In the genomic region with DNA sequence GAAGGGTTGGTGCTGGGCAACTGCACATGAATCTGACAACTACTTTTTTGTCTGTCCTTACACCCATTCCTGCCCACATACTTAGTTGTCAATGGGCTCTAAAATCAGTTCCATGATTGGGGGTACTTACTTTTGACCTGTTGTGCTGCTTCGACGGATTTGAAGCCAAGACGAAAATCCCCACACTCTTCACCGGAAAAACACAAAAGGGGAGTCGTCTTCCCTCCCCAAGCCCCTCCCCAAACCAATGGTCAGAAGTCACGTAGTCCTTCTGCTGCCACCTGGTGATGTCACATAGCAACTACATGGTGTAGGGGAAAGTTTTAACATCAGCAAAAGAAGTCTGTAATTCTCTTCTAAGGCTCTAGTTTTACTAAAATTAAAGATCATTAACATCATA, we compare ENCODE assay signal across 8 mouse cellular contexts. TPM values are rescaled to one million over a fixed set of nuclear protein-coding genes. Genes with fewer than 3 reads are reported as not detected.
DNase-seq lines count a peak whose midpoint lies in the region; ATAC-seq and TF ChIP-seq lines count a peak whose summit lies in the region.

A gene (minus strand): TSS at position 218 of the 400 bp plus-strand sequence.

- no peak for TF ChIP-seq EP300 in stomach, postnatal 0 days (optimal IDR thresholded peaks at IDR 0.05)

- intact Hi-C loops in left cerebral cortex, adult 2 months (cut with DNase I): loop anchor here (5.0 kb wide), 1 partner anchor 385 kb away; no protein-coding TSS in a partner anchor
- intact Hi-C loops in left cerebral cortex, postnatal 4 days (cut with DNase I): loop anchor here (10.0 kb wide), 1 partner anchor 382 kb away; no protein-coding TSS in a partner anchor

- DNase-seq in left cerebral cortex, adult 2 months (ENCODE audit: extremely low spot score in 1 of 2, low spot score in 2 of 2): no peak
- no peak for DNase-seq in left cerebral cortex, adult 11 months (ENCODE audit: low spot score)
- DNase-seq in brain, embryonic 14.5 days (ENCODE audit: low read depth): peak; percentile 52
- DNase-seq in gastrocnemius, postnatal 10 days: peak; percentile 20
- peak; percentile 37 for DNase-seq in left cerebral cortex, postnatal 4 days
- DNase-seq in midbrain, embryonic 10.5 days (ENCODE audit: low spot score): peak; percentile 36
- peak; percentile 25 for DNase-seq in stomach, postnatal 0 days (ENCODE audit: low spot score)

- H3K9ac ChIP-seq in hindbrain, embryonic 16.5 days (ENCODE audit: low read depth, low read length): no peak within 1 kb of the TSS
- H3K9ac ChIP-seq in stomach, postnatal 0 days (ENCODE audit: low read length): no peak within 1 kb of the TSS

- WGBS in hindbrain, embryonic 16.5 days: 3% methylated on average over 6 of the region's 6 CpGs
- 5% methylated on average over 6 of the region's 6 CpGs for WGBS in midbrain, embryonic 10.5 days
- 6% methylated on average over 6 of the region's 6 CpGs for WGBS in stomach, postnatal 0 days

- H3K4me1 ChIP-seq in hindbrain, embryonic 16.5 days (ENCODE audit: control insufficient read depth, insufficient read depth, low read depth, low read length): no peaks in the 10 kb centered on the region
- no peaks in the 10 kb centered on the region for H3K4me1 ChIP-seq in midbrain, embryonic 10.5 days
- no peaks in the 10 kb centered on the region for H3K4me1 ChIP-seq in stomach, postnatal 0 days (replicated peaks; ENCODE audit: control insufficient read depth, insufficient read depth)

- H3K4me2 ChIP-seq in hindbrain, embryonic 16.5 days (ENCODE audit: low read length): peak within 1 kb of the TSS; percentile 42
- H3K4me2 ChIP-seq in stomach, postnatal 0 days (replicated peaks; ENCODE audit: low read depth): no peak within 1 kb of the TSS; the same call in 1 of the 2 replicates

- TF ChIP-seq POLR2A in brain, embryonic 14.5 days (IDR thresholded peaks at IDR 0.05; ENCODE audit: borderline replicate concordance, extremely low read depth, insufficient read depth, insufficient read length, poor library complexity, severe bottlenecking): no peak

- H3K27me3 ChIP-seq in hindbrain, embryonic 16.5 days (replicated peaks; ENCODE audit: control insufficient read depth, insufficient read depth, low read length): no peaks in the 10 kb centered on the region
- H3K27me3 ChIP-seq in midbrain, embryonic 10.5 days (ENCODE audit: low read depth, poor library complexity, severe bottlenecking): no peaks in the 10 kb centered on the region
- H3K27me3 ChIP-seq in stomach, postnatal 0 days (ENCODE audit: control insufficient read depth, insufficient read depth, low read length): no peaks in the 10 kb centered on the region

- TF ChIP-seq CTCF in left cerebral cortex, adult 2 months (IDR thresholded peaks at IDR 0.05): peak; percentile 59
- TF ChIP-seq CTCF in brain, embryonic 14.5 days (IDR thresholded peaks at IDR 0.05; ENCODE audit: borderline replicate concordance, extremely low read depth, insufficient read depth, insufficient read length): peak; percentile 61
- TF ChIP-seq CTCF in stomach, postnatal 0 days (IDR thresholded peaks at IDR 0.05; ENCODE audit: low read depth): peak; percentile 84

- H3K9me3 ChIP-seq in hindbrain, embryonic 16.5 days (ENCODE audit: control insufficient read depth, low read length): no peaks in the 10 kb centered on the region
- no peaks in the 10 kb centered on the region for H3K9me3 ChIP-seq in midbrain, embryonic 10.5 days (replicated peaks)
- H3K9me3 ChIP-seq in stomach, postnatal 0 days (ENCODE audit: control insufficient read depth, low read length): no peaks in the 10 kb centered on the region

- no peak for ATAC-seq in hindbrain, embryonic 16.5 days
- ATAC-seq in stomach, postnatal 0 days (ENCODE audit: low FRiP score, low TSS enrichment): no peak

- H3K36me3 ChIP-seq in hindbrain, embryonic 16.5 days (ENCODE audit: control insufficient read depth, insufficient read depth, low read length): no peaks in the 10 kb centered on the region
- no peaks in the 10 kb centered on the region for H3K36me3 ChIP-seq in midbrain, embryonic 10.5 days
- H3K36me3 ChIP-seq in stomach, postnatal 0 days (ENCODE audit: control insufficient read depth, insufficient read depth, low read length): no peaks in the 10 kb centered on the region

- H3K27ac ChIP-seq in left cerebral cortex, adult 2 months: no peak within 1 kb of the TSS
- no peak within 1 kb of the TSS for H3K27ac ChIP-seq in hindbrain, embryonic 16.5 days (ENCODE audit: low read depth, low read length)
- H3K27ac ChIP-seq in midbrain, embryonic 10.5 days (replicated peaks): no peak within 1 kb of the TSS
- no peak within 1 kb of the TSS for H3K27ac ChIP-seq in stomach, postnatal 0 days (replicated peaks)

- H3K4me3 ChIP-seq in left cerebral cortex, adult 2 months: 0 out of 2 replicates have a peak within 1 kb of the TSS, but pooled peaks have one; percentile 17
- H3K4me3 ChIP-seq in hindbrain, embryonic 16.5 days (ENCODE audit: low read length): peak within 1 kb of the TSS; percentile 19
- H3K4me3 ChIP-seq in midbrain, embryonic 10.5 days: peak within 1 kb of the TSS; percentile 32; the same call in 1 of the 2 replicates
- H3K4me3 ChIP-seq in stomach, postnatal 0 days (ENCODE audit: low read depth, low read length): no peak within 1 kb of the TSS

RNA-seq across cellular contexts. Expression of the gene that starts here (rescaled TPM):
- 10 to 100 TPM; 39.4 to 41.5 TPM for total RNA-seq in left cerebral cortex, adult 2 months (2021)
- 84.8 and 85.1 TPM in 2 replicates for polyA plus RNA-seq in brain, embryonic 14.5 days (2012; rRNA removed)
- 100 to 1,000 TPM; 126 to 128 TPM for total RNA-seq in gastrocnemius, postnatal 10 days (2021)
- 111 and 121 TPM in 2 replicates for polyA plus RNA-seq in hindbrain, embryonic 16.5 days (2015; fragmentation: Nextera tagmentation; extraction: Ambion mirVana)
- total RNA-seq in left cerebral cortex, postnatal 4 days (2021): 10 to 100 TPM; 58.2 to 59.3 TPM
- polyA plus RNA-seq in midbrain, embryonic 10.5 days (2016; fragmentation: Nextera tagmentation; extraction: Ambion mirVana): 91.8 and 116 TPM in 2 replicates
- 161 and 163 TPM in 2 replicates for polyA plus RNA-seq in stomach, postnatal 0 days (2015; fragmentation: Nextera tagmentation; extraction: Ambion mirVana)

Comparison
In these comparisons a context has a peak if more than half of its experiments do, and no peak if none do; other contexts are left out.
1. DNase-seq: peak in brain, embryonic 14.5 days (single experiment), gastrocnemius, postnatal 10 days (single experiment), left cerebral cortex, postnatal 4 days (single experiment), midbrain, embryonic 10.5 days (single experiment) and stomach, postnatal 0 days (single experiment); none in left cerebral cortex, adult 2 months (0 of 2) and left cerebral cortex, adult 11 months (single experiment).
2. Peak in every context shown above with its lines, with median percentiles within 50 percentile points of each other: CTCF ChIP-seq.